Mouse (Mus musculus) heart, adult 2 months (tissue): ENCODE data around the gene Srp68. TPM values are rescaled to one million over a fixed set of nuclear protein-coding genes. Genes with fewer than 3 reads are reported as not detected.

ENCODE experiments used
- DNase-seq, 2 experiments: peaks; one replicate each; pipeline ENCODE4 v3.0.0; 2021
- H3K27ac ChIP-seq: fragments of 200-600 bp; 2 replicates; pipeline ENCODE4 v1.8.1; 2022
- H3K27me3 ChIP-seq: fragments of 200-500 bp; 2 replicates; pipeline ENCODE4 v1.6.1; 2012; ENCODE audit warnings: mild to moderate bottlenecking, low read length, inconsistent platforms, mixed read lengths; ENCODE audit not compliant: control insufficient read depth, insufficient read depth
- H3K36me3 ChIP-seq: fragments of 200-500 bp; 2 replicates; pipeline ENCODE4 v1.6.1; 2012; ENCODE audit warnings: low read length, inconsistent platforms; ENCODE audit not compliant: control insufficient read depth, insufficient read depth
- H3K4me1 ChIP-seq: fragments of 200-500 bp; 2 replicates; pipeline ENCODE4 v1.6.1; 2011; ENCODE audit warnings: low read length; ENCODE audit not compliant: control insufficient read depth, insufficient read depth
- H3K4me3 ChIP-seq: fragments of 200-600 bp; 2 replicates; pipeline ENCODE4 v1.8.1; 2022
- H3K79me2 ChIP-seq: fragments of 200-500 bp; replicated peaks from 2 replicates; pipeline ENCODE4 v1.6.1; 2012; ENCODE audit warnings: mild to moderate bottlenecking, inconsistent platforms, low read length, moderate library complexity, mixed read lengths; ENCODE audit not compliant: control insufficient read depth, insufficient read depth
- H3K9ac ChIP-seq: fragments of 200-500 bp; 2 replicates; pipeline ENCODE4 v1.6.1; 2012; ENCODE audit warnings: low read depth, mild to moderate bottlenecking, control low read depth, inconsistent platforms, low read length, mixed read lengths
- CTCF ChIP-seq: fragments of 200-600 bp; IDR thresholded peaks from 2 replicates; pipeline ENCODE4 v1.8.1; 2022; ENCODE audit warnings: antibody characterized with exemption, mild to moderate bottlenecking, moderate library complexity
- EP300 ChIP-seq: fragments of 200-500 bp; IDR thresholded peaks from 2 replicates; pipeline ENCODE4 v1.6.1; 2011; ENCODE audit warnings: low read depth, low read length, control low read depth; ENCODE audit not compliant: insufficient read depth
- POLR2A ChIP-seq: fragments of 200-500 bp; IDR thresholded peaks from 2 replicates; pipeline ENCODE4 v1.6.1; 2011; ENCODE audit warnings: mild to moderate bottlenecking, low read depth, low read length, control low read depth; ENCODE audit not compliant: insufficient read depth
- WGBS: fragments of 180-500 bp; shearing (Covaris S2); methylation state at CpG from one replicate; pipeline ENCODE4 v1.1.7; 2018; 5-methylcytosine and 5-hydroxymethylcytosine counted together
- intact Hi-C: fragments of 180-260 bp; cut with DNase I; formaldehyde crosslinking; loops from one replicate; pipeline ENCODE4 v1.15.1; 2025
- polyA plus RNA-seq: library from polyadenylated mRNA; depleted of rRNA; stranded (reverse); fragments of >200 nt; gene quantifications from 2 replicates; pipeline ENCODE4 v1.2.3, GENCODE M21; 2012
- total RNA-seq, 2 experiments: library from RNA; stranded (reverse); gene quantifications; 2 replicates each; pipeline ENCODE4 v1.2.3; 2021

Srp68 gene
- total and polyA plus RNA-seq, 3 experiments: 40.0 to 71.2 (median 61.5) TPM

GRCm38 (mm10) chr11:116250898-116251297, 23.1 kb downstream of the Srp68 start:
- 82% methylated on average over 8 of the region's 8 CpGs for WGBS
- no peak overlapping the region for H3K4me3 ChIP-seq
- intact Hi-C loops: no loop called here
- TF ChIP-seq CTCF (no peak), POLR2A (no peak), EP300 (no peak)
- H3K4me1 ChIP-seq: no peaks in the 10 kb centered on the region
- no peak overlapping the region for H3K9ac ChIP-seq
- no peaks in the 10 kb centered on the region for H3K27me3 ChIP-seq
- no peaks in the 10 kb centered on the region for H3K79me2 ChIP-seq
- no peaks in the 10 kb centered on the region for H3K36me3 ChIP-seq
- no peak for DNase-seq
- H3K27ac ChIP-seq: no peak overlapping the region

- Histone ChIP-seq H3K36me3 (no peaks in the 10 kb centered on the region), H3K27me3 (no peaks in the 10 kb centered on the region), H3K27ac (no peak overlapping the region), H3K4me3 (no peak overlapping the region), H3K4me1 (no peaks in the 10 kb centered on the region), H3K9ac (no peak overlapping the region), H3K79me2 (no peaks in the 10 kb centered on the region)
- WGBS: 86% methylated on average over 14 of the region's 14 CpGs
- intact Hi-C loops: no loop called here
- TF ChIP-seq EP300 (no peak), POLR2A (no peak), CTCF (no peak)
- DNase-seq: no peak
These were observed 26.4 kb downstream of the Srp68 start for GRCm38 (mm10) chr11:116247502-116248222.

- Histone ChIP-seq H3K27me3 (no peaks in the 10 kb centered on the region), H3K4me1 (no peaks in the 10 kb centered on the region), H3K36me3 (no peaks in the 10 kb centered on the region), H3K79me2 (no peaks in the 10 kb centered on the region), H3K27ac (no peak overlapping the region), H3K4me3 (no peak overlapping the region), H3K9ac (no peak overlapping the region)
- no peak for TF ChIP-seq POLR2A
- TF ChIP-seq EP300: no peak
- no peak for TF ChIP-seq CTCF
- intact Hi-C loops: no loop called here
- DNase-seq: no peak
- WGBS: 86% methylated on average over 6 of the region's 6 CpGs
These were observed 28.4 kb downstream of the Srp68 start for GRCm38 (mm10) chr11:116245616-116246015.

- intact Hi-C loops: no loop called here
- Histone ChIP-seq H3K9ac (no peak overlapping the region), H3K4me3 (no peak overlapping the region), H3K4me1 (no peaks in the 10 kb centered on the region), H3K27ac (no peak overlapping the region), H3K79me2 (no peaks in the 10 kb centered on the region), H3K36me3 (no peaks in the 10 kb centered on the region), H3K27me3 (no peaks in the 10 kb centered on the region)
- DNase-seq: no peak
- no peak for TF ChIP-seq EP300
- TF ChIP-seq POLR2A: no peak
- no peak for TF ChIP-seq CTCF
- 82% methylated on average over 8 of the region's 8 CpGs for WGBS
These were observed 29.4 kb downstream of the Srp68 start for GRCm38 (mm10) chr11:116244580-116244979.

- WGBS: 64% methylated on average over 12 of the region's 12 CpGs
- TF ChIP-seq EP300 (no peak), POLR2A (no peak), CTCF (no peak)
- intact Hi-C loops: no loop called here
These were observed 32.2 kb downstream of the Srp68 start for GRCm38 (mm10) chr11:116241744-116242235.

GRCm38 (mm10) chr11:116239797-116240196, 34.2 kb downstream of the Srp68 start:
- no peaks in the 10 kb centered on the region for H3K4me1 ChIP-seq
- H3K27me3 ChIP-seq: peaks cover 4% of the 10 kb centered on the region
- no peak overlapping the region for H3K9ac ChIP-seq
- no peak for DNase-seq
- no peaks in the 10 kb centered on the region for H3K79me2 ChIP-seq
- no peak overlapping the region for H3K4me3 ChIP-seq
- 37% methylated on average over 7 of the region's 7 CpGs for WGBS
- H3K27ac ChIP-seq: no peak overlapping the region
- no peaks in the 10 kb centered on the region for H3K36me3 ChIP-seq
- intact Hi-C loops: no loop called here
- no peak for TF ChIP-seq EP300
- no peak for TF ChIP-seq CTCF
- TF ChIP-seq POLR2A: no peak

More at GRCm38 (mm10) chr11:116241744-116242235, 32.2 kb downstream of the Srp68 start:
- no peak overlapping the region for H3K9ac ChIP-seq
- no peak overlapping the region for H3K27ac ChIP-seq
- DNase-seq: no peak
- no peaks in the 10 kb centered on the region for H3K79me2 ChIP-seq
- no peak overlapping the region for H3K4me3 ChIP-seq
- H3K4me1 ChIP-seq: no peaks in the 10 kb centered on the region
- peaks cover 4% of the 10 kb centered on the region for H3K27me3 ChIP-seq
- no peaks in the 10 kb centered on the region for H3K36me3 ChIP-seq
